Mouse (Mus musculus) small intestine, adult 10 weeks (tissue): Measurements from ENCODE around the gene Avp. TPM values are rescaled to one million over a fixed set of nuclear protein-coding genes. Genes with fewer than 3 reads are reported as not detected.

ENCODE experiments used
- polyA plus RNA-seq: library from polyadenylated mRNA; stranded (reverse); fragments of 350-450 nt; fragmentation: Illumina TruSeq; extraction: RNeasy Lipid Tissue Mini Kit (QIAGEN cat#74804); gene quantifications from one replicate; pipeline ENCODE4 v1.2.3, GENCODE M21; 2014; ENCODE audit warnings: low replicate concordance

The Avp gene
- polyA plus RNA-seq, result not detected

GRCm38 (mm10) chr2:130582552-130582951 is at the start of gene Avp:
Gene Avp, minus strand, starts transcription at chr2:130582554.

DNA sequence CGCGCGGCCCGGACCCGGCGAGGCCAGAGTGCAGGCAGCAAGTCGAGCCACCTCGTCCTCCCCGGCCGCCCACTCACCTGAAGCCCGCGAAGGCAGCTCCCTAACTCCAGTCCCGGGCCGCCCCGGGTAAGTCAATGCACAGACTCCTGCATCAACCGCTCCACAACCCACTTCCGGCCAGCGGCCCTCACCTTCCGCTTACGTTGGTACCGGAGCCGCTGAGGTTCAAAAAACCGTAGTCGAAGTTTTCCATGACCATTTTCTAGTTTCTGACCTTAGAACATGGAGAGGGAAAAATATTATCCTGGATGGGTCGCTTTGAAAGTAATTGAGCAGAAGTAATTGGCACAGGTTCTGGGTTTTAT is 47.5 kb upstream of the Avp start, which contains the start of the genes Fastkd5 and Ubox5:
Gene Fastkd5 (minus strand): TSS at position 189 of the 365 bp plus-strand sequence.
Gene Ubox5 (minus strand): TSS at position 200 of the 365 bp plus-strand sequence.

DNA sequence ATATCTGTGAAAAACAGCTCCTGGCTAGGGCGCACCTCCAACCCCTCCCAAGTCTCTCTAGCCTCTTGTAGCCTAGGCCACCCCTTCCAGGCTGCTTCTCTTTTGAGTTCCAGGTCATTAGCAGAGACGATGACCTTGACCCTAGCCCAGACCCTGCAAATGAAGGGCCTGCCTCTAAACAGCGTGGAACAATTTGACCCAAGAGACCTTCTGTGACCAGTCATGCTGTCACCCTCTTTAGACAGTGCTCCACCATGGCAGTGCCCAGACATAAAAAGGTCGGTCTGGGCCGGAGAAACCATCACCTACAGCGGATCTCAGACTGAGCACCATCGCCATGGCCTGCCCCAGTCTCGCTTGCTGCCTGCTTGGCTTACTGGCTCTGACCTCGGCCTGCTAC is 6.5 kb downstream of the Avp start, which contains the start of gene Oxt:
Gene Oxt (plus strand): TSS at position 301 of the 400 bp plus-strand sequence.

DNA sequence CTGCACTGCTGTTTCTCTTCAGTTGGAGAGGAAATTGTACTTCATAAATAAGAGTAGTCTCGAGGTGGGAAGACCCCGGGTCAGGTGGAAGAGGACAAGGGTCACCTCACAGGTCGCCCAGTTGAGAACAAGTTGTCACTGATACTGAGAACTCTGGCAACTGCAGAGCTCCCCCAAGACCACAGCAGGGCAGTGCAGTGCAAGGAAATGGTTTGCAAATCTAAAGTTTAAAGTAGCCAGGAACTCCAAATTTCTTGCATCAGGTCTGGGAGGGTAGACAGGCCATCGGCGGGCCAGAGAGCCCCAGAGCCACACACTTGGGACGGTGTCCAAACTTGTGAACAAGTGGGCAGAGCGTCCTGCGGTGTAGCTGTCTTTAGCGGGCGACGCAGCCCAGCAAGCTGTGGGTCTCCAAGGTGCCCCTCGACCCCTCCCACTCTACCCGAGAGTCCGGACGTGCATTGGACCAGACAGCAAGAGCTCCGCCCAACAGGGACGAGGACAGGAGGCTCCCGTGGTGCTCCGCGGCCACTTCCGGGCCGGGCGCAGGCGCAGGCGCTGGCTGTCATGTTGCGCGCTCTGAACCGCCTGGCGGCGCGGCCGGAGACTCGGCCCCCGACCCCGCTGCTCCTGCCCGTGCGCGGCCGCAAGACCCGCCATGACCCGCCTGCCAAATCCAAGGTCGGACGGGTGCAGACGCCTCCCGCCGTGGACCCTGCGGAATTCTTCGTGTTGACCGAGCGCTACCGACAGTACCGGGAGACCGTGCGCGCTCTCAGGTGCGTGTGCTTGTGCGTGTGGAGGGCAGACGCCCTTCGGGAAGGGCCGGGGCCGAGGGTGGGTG is 18.9 kb downstream of the Avp start, which contains the start of gene Mrps26:
Gene Mrps26 (plus strand): TSS at position 531 of the 844 bp plus-strand sequence.

Other genes starting within 250 kb of the Avp start
- gene Cpxm1, start 185.0 kb downstream of the Avp start, polyA plus RNA-seq, result not detected
- gene Gm28372, start 177.3 kb downstream of the Avp start, polyA plus RNA-seq, result not detected
- gene 1700020A23Rik, start 177.3 kb downstream of the Avp start, polyA plus RNA-seq, result not detected
- gene Tmem239, start 176.1 kb downstream of the Avp start, polyA plus RNA-seq, result not detected
- gene Vps16, start 158.2 kb downstream of the Avp start, polyA plus RNA-seq, result 16.3 TPM
- gene Pced1a, start 157.9 kb downstream of the Avp start, polyA plus RNA-seq, result 3.5 TPM
- gene Ptpra, start 132.3 kb downstream of the Avp start, polyA plus RNA-seq, result 52.3 TPM
- 0.59 TPM for gene Mrps26, start 18.8 kb downstream of the Avp start, polyA plus RNA-seq
- gene Oxt, start 6.4 kb downstream of the Avp start, polyA plus RNA-seq, result not detected
- gene Fastkd5, start 47.5 kb upstream of the Avp start, polyA plus RNA-seq, result 22.9 TPM
- 3.2 TPM for gene Ubox5, start 47.5 kb upstream of the Avp start, polyA plus RNA-seq
- 5.8 TPM for gene Lzts3, start 60.2 kb upstream of the Avp start, polyA plus RNA-seq
- gene Ddrgk1, start 82.1 kb upstream of the Avp start, polyA plus RNA-seq, result 3.7 TPM
- 28.7 TPM for gene Itpa, start 85.1 kb upstream of the Avp start, polyA plus RNA-seq
- gene Slc4a11, start 115.0 kb upstream of the Avp start, polyA plus RNA-seq, result 0.15 TPM